9 mouse cellular contexts compared by ENCODE assay signal in genomic region chr10:22781466-22781865, GRCm38 (mm10). TPM values are rescaled to one million over a fixed set of nuclear protein-coding genes. Genes with fewer than 3 reads are reported as not detected.
DNase-seq lines count a peak whose midpoint lies in the region; ATAC-seq and TF ChIP-seq lines count a peak whose summit lies in the region.
"Had no signal": no experiment of that assay in that cellular context is flagged by ENCODE, and none has a peak within 500 bp of the region (broad histone marks: within the 10 kb centered on the region; RNA-seq: fewer than 3 reads in every experiment).

No protein-coding gene starts in this region.

- no peak overlapping the region for H3K4me2 ChIP-seq in heart, embryonic 12.5 days

- H3K79me2 ChIP-seq in heart, adult 2 months (replicated peaks; ENCODE audit: control insufficient read depth, insufficient read depth, low read length) = no peaks in the 10 kb centered on the region

- no peak overlapping the region for H3K9ac ChIP-seq in heart, adult 2 months (ENCODE audit: low read depth, low read length)
- no peak overlapping the region for H3K9ac ChIP-seq in heart, embryonic 12.5 days

- no peak for ATAC-seq in heart, embryonic 12.5 days (ENCODE audit: insufficient number of reproducible peaks, low FRiP score)
- ATAC-seq in inflammation-experienced regulatory T-cells, adult 6 months = no peak

- TF ChIP-seq EP300 in heart, adult 2 months (IDR thresholded peaks at IDR 0.05; ENCODE audit: insufficient read depth, low read depth, low read length) = no peak

- no peak overlapping the region for H3K4me3 ChIP-seq in heart, adult 2 months
- H3K4me3 ChIP-seq in heart, embryonic 12.5 days = no peak overlapping the region
- H3K4me3 ChIP-seq in thymus, adult 2 months (ENCODE audit: control insufficient read depth, insufficient read depth, low read length) = no peak overlapping the region

- H3K27me3 ChIP-seq in heart, adult 2 months (ENCODE audit: control insufficient read depth, insufficient read depth, low read length) = no peaks in the 10 kb centered on the region
- no peaks in the 10 kb centered on the region for H3K27me3 ChIP-seq in heart, embryonic 12.5 days (replicated peaks)
- H3K27me3 ChIP-seq in thymus, adult 2 months (ENCODE audit: control insufficient read depth, insufficient read depth, low read length) = no peaks in the 10 kb centered on the region

- no peak for TF ChIP-seq POLR2A in heart, adult 2 months (IDR thresholded peaks at IDR 0.05; ENCODE audit: insufficient read depth, low read depth, low read length)
- TF ChIP-seq POLR2A in thymus, adult 2 months (IDR thresholded peaks at IDR 0.05; ENCODE audit: control insufficient read depth, extremely low read depth, insufficient read depth, low read length, poor library complexity) = no peak

- intact Hi-C loops in heart, adult 2 months (cut with DNase I) = loop anchor here (2.0 kb wide), 1 partner anchor 299 kb away; no protein-coding TSS in a partner anchor

- H3K9me3 ChIP-seq in heart, embryonic 12.5 days (replicated peaks) = no peaks in the 10 kb centered on the region

- H3K36me3 ChIP-seq in heart, adult 2 months (ENCODE audit: control insufficient read depth, insufficient read depth, low read length) = no peaks in the 10 kb centered on the region
- no peaks in the 10 kb centered on the region for H3K36me3 ChIP-seq in heart, embryonic 12.5 days
- H3K36me3 ChIP-seq in thymus, adult 2 months (ENCODE audit: control insufficient read depth, insufficient read depth, low read length) = no peaks in the 10 kb centered on the region

- no peak overlapping the region for H3K27ac ChIP-seq in heart, adult 2 months
- no peak overlapping the region for H3K27ac ChIP-seq in heart, embryonic 12.5 days (ENCODE audit: poor library complexity, severe bottlenecking)
- no peak overlapping the region for H3K27ac ChIP-seq in thymus, adult 2 months (ENCODE audit: control insufficient read depth, insufficient read depth, low read length)

- WGBS in heart, adult 2 months = 39% methylated on average over 4 of the region's 4 CpGs
- WGBS in heart, embryonic 12.5 days = 26% methylated on average over 4 of the region's 4 CpGs
- 35% methylated on average over 4 of the region's 4 CpGs for WGBS in thymus, adult 2 months

- no peaks in the 10 kb centered on the region for H3K4me1 ChIP-seq in heart, adult 2 months (ENCODE audit: control insufficient read depth, insufficient read depth, low read length)
- no peaks in the 10 kb centered on the region for H3K4me1 ChIP-seq in heart, embryonic 12.5 days (replicated peaks)
- no peaks in the 10 kb centered on the region for H3K4me1 ChIP-seq in thymus, adult 2 months (replicated peaks; ENCODE audit: control insufficient read depth, insufficient read depth, low read length)

- TF ChIP-seq CTCF in heart, adult 2 months (IDR thresholded peaks at IDR 0.05) = peak; percentile 56
- TF ChIP-seq CTCF in thymus, adult 2 months (IDR thresholded peaks at IDR 0.05; ENCODE audit: borderline replicate concordance, control insufficient read depth, extremely low read depth, insufficient read depth, low read length, poor library complexity) = no peak

- DNase-seq in heart, adult 2 months = no peak
- DNase-seq in thymus, adult 2 months = peak; percentile 17
- DNase-seq in thymus, postnatal 10 days (ENCODE audit: low spot score in 2 of 2) = no peak
- DNase-seq in kidney, postnatal 4 days = peak; percentile 52 to 58
- DNase-seq in layer of hippocampus, adult 9-10 months (ENCODE audit: low spot score) = no peak
- DNase-seq in right cerebral cortex, adult 2 months (ENCODE audit: low spot score in 2 of 2) = no peak
- DNase-seq: left cerebral cortex, postnatal 4 days had no signal

RNA-seq across cellular contexts. Expression of gene Tcf21, which starts 38.5 kb away (rescaled TPM):
- 1 to 10 TPM; 8.4 to 9.6 TPM for total RNA-seq in heart, adult 2 months (2021)
- polyA plus RNA-seq in heart, adult 2 months (2012; rRNA removed) = 29.6 and 32.3 TPM in 2 replicates
- 74.5 and 76.6 TPM in 2 replicates for polyA plus RNA-seq in heart, embryonic 12.5 days (2016; fragmentation: Nextera tagmentation; extraction: Ambion mirVana)
- 0.61 and 2.4 TPM in 2 replicates for polyA plus RNA-seq in thymus, adult 2 months (2012; rRNA removed)
- polyA plus RNA-seq in inflammation-experienced regulatory T-cells, adult 6 months (2017; shearing (Covaris generic)) = under 1 TPM in 1 of 3 experiments, not detected in 2; 0.27 TPM
- total RNA-seq: left cerebral cortex, postnatal 4 days had no signal

RNA-seq across cellular contexts. Expression of gene Tbpl1, which starts 49.7 kb away (rescaled TPM):
- total RNA-seq in heart, adult 2 months (2021) = 10 to 100 TPM; 20.8 to 23.0 TPM
- 15.1 and 15.3 TPM in 2 replicates for polyA plus RNA-seq in heart, adult 2 months (2012; rRNA removed)
- 50.7 and 56.0 TPM in 2 replicates for polyA plus RNA-seq in heart, embryonic 12.5 days (2016; fragmentation: Nextera tagmentation; extraction: Ambion mirVana)
- 53.6 and 67.3 TPM in 2 replicates for polyA plus RNA-seq in thymus, adult 2 months (2012; rRNA removed)
- 10 to 100 TPM; 65.0 to 90.8 (median 75.4) TPM for polyA plus RNA-seq in inflammation-experienced regulatory T-cells, adult 6 months (2017; shearing (Covaris generic))

Comparison
In these comparisons a context has a peak if more than half of its experiments do, and no peak if none do; other contexts are left out.
1. DNase-seq: peak in thymus, adult 2 months (single experiment) and kidney, postnatal 4 days (2 of 2); none in heart, adult 2 months (0 of 2), thymus, postnatal 10 days (0 of 2), layer of hippocampus, adult 9-10 months (single experiment) and right cerebral cortex, adult 2 months (0 of 2).